Mouse (Mus musculus) gastrocnemius, postnatal 25 days (tissue): ENCODE results near the gene Bach2. TPM values are rescaled to one million over a fixed set of nuclear protein-coding genes. Genes with fewer than 3 reads are reported as not detected.

ENCODE experiments used
- DNase-seq: peaks from one replicate; pipeline ENCODE4 v3.0.0; 2022
- total RNA-seq, 2 experiments: library from RNA; stranded (reverse); gene quantifications; 1 replicate in 1 of 2; 2 replicates in 1 of 2; pipeline ENCODE4 v1.2.3; 2021

Bach2 gene
- total RNA-seq, 2 experiments from 2014 or later = 2.9 to 3.0 TPM

GRCm38 (mm10) chr4:32328561-32328960, 90.0 kb downstream of the Bach2 start:
- DNase-seq = no peak

GRCm38 (mm10) chr4:32330584-32331314, 92.1 kb downstream of the Bach2 start:
- DNase-seq = no peak

- DNase-seq = no peak
These were observed 93.4 kb downstream of the Bach2 start for GRCm38 (mm10) chr4:32332028-32332427.

GRCm38 (mm10) chr4:32334131-32334530, 95.5 kb downstream of the Bach2 start:
- DNase-seq = no peak

- DNase-seq = no peak
These were observed 96.2 kb downstream of the Bach2 start for GRCm38 (mm10) chr4:32334765-32335164.

GRCm38 (mm10) chr4:32335659-32336058, 97.1 kb downstream of the Bach2 start:
- DNase-seq = no peak

GRCm38 (mm10) chr4:32336642-32337041, 98.0 kb downstream of the Bach2 start:
- no peak for DNase-seq

GRCm38 (mm10) chr4:32337638-32338037, 99.0 kb downstream of the Bach2 start:
- peak; percentile 52 for DNase-seq

GRCm38 (mm10) chr4:32338451-32338850, 99.8 kb downstream of the Bach2 start:
- DNase-seq = no peak

GRCm38 (mm10) chr4:32340844-32341243, 102.2 kb downstream of the Bach2 start:
- no peak for DNase-seq

- no peak for DNase-seq
These were observed 103.7 kb downstream of the Bach2 start for GRCm38 (mm10) chr4:32342269-32342668.

GRCm38 (mm10) chr4:32343256-32344165, 104.9 kb downstream of the Bach2 start:
- no peak for DNase-seq

GRCm38 (mm10) chr4:32344276-32344675, 105.7 kb downstream of the Bach2 start:
- DNase-seq = no peak

GRCm38 (mm10) chr4:32347202-32347601, 108.6 kb downstream of the Bach2 start:
- no peak for DNase-seq

GRCm38 (mm10) chr4:32347711-32348110, 109.1 kb downstream of the Bach2 start:
- no peak for DNase-seq

- DNase-seq = no peak
These were observed 110.8 kb downstream of the Bach2 start for GRCm38 (mm10) chr4:32349361-32349760.

- DNase-seq = no peak
These were observed 112.6 kb downstream of the Bach2 start for GRCm38 (mm10) chr4:32351236-32351635.

- DNase-seq = no peak
These were observed 113.2 kb downstream of the Bach2 start for GRCm38 (mm10) chr4:32351661-32352246.

GRCm38 (mm10) chr4:32352442-32352841, 113.8 kb downstream of the Bach2 start:
- no peak for DNase-seq

GRCm38 (mm10) chr4:32352842-32353241, 114.2 kb downstream of the Bach2 start:
- DNase-seq = no peak

- DNase-seq = no peak
These were observed 117.5 kb downstream of the Bach2 start for GRCm38 (mm10) chr4:32355935-32356617.

GRCm38 (mm10) chr4:32357996-32358600, 119.5 kb downstream of the Bach2 start:
- DNase-seq = no peak
